Mouse (Mus musculus): ENCODE data around the gene Inip. TPM values are rescaled to one million over a fixed set of nuclear protein-coding genes. Genes with fewer than 3 reads are reported as not detected.
A peak's percentile ranks its signal among the peaks of the same experiment; 100 is the strongest.

The Inip gene
- polyA plus RNA-seq, 1 experiment from 2014 or later: 48.9 TPM

DNA sequence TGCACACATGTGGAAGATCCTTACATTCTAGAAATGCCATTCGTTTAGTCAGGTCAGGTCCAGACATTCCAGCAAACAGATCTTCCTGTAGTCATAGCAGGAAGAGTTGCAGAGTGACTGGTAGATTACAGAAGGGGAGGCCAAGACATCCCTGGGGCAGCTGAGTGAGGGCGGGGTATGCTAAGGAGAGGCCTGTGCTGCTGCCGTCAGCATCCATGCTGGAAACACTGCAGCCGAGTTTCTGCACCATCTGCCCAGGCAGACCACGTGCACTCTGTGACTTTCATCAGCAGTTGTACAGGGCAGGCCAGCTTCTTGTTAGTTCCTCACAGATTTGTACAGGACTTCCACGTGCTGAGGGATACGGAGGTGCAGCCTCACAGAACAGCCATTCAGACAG, 22.1 kb upstream of the Inip start:
- Histone ChIP-seq H3K9ac (replicated peaks) (no peak overlapping the region), H3K27ac (replicated peaks) (no peak overlapping the region), H3K27me3 (replicated peaks) (no peaks in the 10 kb centered on the region), H3K36me3 (no peaks in the 10 kb centered on the region), H3K9me3 (replicated peaks) (no peaks in the 10 kb centered on the region), H3K4me2 (no peak overlapping the region), H3K4me3 (replicated peaks) (no peak overlapping the region), H3K4me1 (peaks cover 20% of the 10 kb centered on the region)
- 63% methylated on average over 7 of the region's 7 CpGs for whole genome bisulfite sequencing
- no peak for ATAC-seq (ENCODE audit: low FRiP score)

DNA sequence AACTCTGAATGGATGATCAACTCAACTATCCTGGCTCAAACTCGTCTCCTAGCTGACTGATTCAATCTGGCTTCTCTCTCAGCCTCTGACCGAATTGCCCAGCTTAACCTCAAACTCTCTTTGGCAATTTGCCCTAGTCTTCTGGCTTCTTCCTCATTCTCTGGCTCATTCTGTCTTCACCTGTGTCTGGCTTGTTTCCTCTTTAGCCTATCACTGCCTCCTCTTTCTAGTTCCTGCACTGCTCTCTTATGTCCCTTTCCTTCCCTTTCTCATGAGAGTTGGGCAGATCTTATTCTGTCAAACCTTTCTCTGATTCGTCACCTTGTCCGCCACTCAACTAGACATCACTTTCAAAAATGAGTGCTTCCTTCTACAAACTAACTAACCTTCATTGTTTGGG, 20.7 kb upstream of the Inip start:
- no peaks in the 10 kb centered on the region for H3K27me3 ChIP-seq (replicated peaks)
- no peaks in the 10 kb centered on the region for H3K9me3 ChIP-seq (replicated peaks)
- H3K4me1 ChIP-seq: peaks cover 20% of the 10 kb centered on the region
- H3K4me3 ChIP-seq (replicated peaks): no peak overlapping the region
- ATAC-seq (ENCODE audit: low FRiP score): no peak
- no peak overlapping the region for H3K9ac ChIP-seq (replicated peaks)
- WGBS: 80% methylated on average over 4 of the region's 4 CpGs
- H3K4me2 ChIP-seq: no peak overlapping the region
- no peak overlapping the region for H3K27ac ChIP-seq (replicated peaks)
- H3K36me3 ChIP-seq: no peaks in the 10 kb centered on the region

DNA sequence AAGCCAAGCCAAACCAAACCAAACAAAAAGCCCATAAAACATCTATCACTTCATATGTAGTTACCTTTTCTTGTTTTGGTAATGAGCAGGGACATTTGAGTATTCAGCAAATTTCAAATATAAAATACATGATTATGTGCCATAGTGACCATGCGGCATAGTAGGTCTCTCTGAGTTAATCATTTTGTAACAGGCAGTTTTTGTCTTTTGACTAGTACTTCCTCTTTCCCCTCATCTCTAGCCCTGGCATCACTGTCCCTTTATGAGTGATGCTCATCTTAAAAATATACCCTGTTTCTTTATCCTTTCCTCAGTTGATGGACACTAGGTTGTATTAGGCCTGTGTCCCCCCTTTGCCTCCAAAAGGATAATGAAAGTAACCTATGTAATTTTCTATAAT, 20.1 kb upstream of the Inip start:
- ATAC-seq (ENCODE audit: low FRiP score): no peak
- H3K9me3 ChIP-seq (replicated peaks): no peaks in the 10 kb centered on the region
- no peaks in the 10 kb centered on the region for H3K36me3 ChIP-seq
- no peak overlapping the region for H3K4me2 ChIP-seq
- H3K27ac ChIP-seq (replicated peaks): no peak overlapping the region
- H3K4me3 ChIP-seq (replicated peaks): no peak overlapping the region
- H3K4me1 ChIP-seq: peaks cover 20% of the 10 kb centered on the region
- WGBS: 97% methylated on average over 1 of the region's 1 CpGs
- no peak overlapping the region for H3K9ac ChIP-seq (replicated peaks)
- no peaks in the 10 kb centered on the region for H3K27me3 ChIP-seq (replicated peaks)

DNA sequence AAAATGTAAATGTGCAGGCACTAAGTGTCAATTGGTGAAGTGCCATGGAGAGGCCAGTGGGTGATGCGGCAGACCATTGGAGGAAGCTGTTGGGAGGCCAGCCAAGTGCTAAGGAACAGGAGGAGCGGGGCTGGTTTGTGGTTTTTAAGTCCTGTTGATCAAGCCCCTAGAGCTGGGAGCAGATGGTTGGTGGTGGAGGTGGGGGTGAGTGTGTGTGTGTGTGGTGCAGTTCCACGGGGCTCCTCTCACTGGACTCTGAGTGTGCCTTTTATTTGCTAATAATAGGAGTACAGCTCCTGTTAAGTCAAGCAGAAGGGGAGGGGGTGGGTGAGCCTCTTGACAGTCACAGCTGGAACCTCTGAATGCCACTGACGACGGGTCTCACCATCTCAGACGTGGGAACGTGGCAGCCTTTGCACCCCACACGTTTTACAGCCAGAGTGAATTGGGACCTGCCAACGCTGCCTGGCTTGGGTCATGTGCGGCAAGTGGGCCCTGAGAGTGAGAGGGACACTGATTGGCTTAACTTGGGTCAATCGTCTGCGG, 18.2 kb upstream of the Inip start:
- H3K9ac ChIP-seq (replicated peaks): no peak overlapping the region
- no peaks in the 10 kb centered on the region for H3K27me3 ChIP-seq (replicated peaks)
- peaks cover 25% of the 10 kb centered on the region for H3K4me1 ChIP-seq
- WGBS: 10% methylated on average over 12 of the region's 12 CpGs
- no peaks in the 10 kb centered on the region for H3K9me3 ChIP-seq (replicated peaks)
- H3K4me3 ChIP-seq (replicated peaks): no peak overlapping the region
- ATAC-seq (ENCODE audit: low FRiP score): peak; percentile 83
- peak overlapping the region; percentile 54 for H3K27ac ChIP-seq (replicated peaks)
- H3K4me2 ChIP-seq: peak overlapping the region; percentile 9; the same call in 1 of the 2 replicates
- H3K36me3 ChIP-seq: no peaks in the 10 kb centered on the region

DNA sequence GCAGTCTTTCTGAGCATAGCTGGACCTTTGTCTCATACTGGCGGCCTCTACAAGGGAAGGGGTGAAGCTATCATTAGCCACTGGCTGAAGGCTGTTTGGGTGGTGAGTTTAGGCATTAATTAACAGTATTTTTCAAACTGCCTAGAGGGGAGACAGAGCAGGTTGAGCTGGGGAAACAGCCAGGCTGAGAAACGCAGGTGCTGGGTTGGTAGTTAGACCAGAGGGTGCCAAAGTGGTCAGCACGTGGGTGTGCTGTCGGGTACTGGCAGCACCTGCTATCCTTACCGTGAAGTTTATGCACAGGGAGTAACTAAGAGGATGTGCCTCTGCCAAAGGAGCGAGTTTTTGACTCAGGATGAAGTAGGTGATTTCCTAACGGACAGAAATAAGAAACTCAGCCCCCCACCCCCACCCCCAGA, 17.7 kb upstream of the Inip start:
- Histone ChIP-seq H3K4me1 (peaks cover 25% of the 10 kb centered on the region), H3K4me2 (peak overlapping the region; percentile 9; the same call in 1 of the 2 replicates), H3K9me3 (replicated peaks) (no peaks in the 10 kb centered on the region), H3K4me3 (replicated peaks) (no peak overlapping the region), H3K27ac (replicated peaks) (peak overlapping the region; percentile 54), H3K36me3 (no peaks in the 10 kb centered on the region), H3K27me3 (replicated peaks) (no peaks in the 10 kb centered on the region), H3K9ac (replicated peaks) (no peak overlapping the region)
- ATAC-seq (ENCODE audit: low FRiP score): peak; percentile 28; the same call in 1 of the 2 replicates
- WGBS: 26% methylated on average over 7 of the region's 7 CpGs

DNA sequence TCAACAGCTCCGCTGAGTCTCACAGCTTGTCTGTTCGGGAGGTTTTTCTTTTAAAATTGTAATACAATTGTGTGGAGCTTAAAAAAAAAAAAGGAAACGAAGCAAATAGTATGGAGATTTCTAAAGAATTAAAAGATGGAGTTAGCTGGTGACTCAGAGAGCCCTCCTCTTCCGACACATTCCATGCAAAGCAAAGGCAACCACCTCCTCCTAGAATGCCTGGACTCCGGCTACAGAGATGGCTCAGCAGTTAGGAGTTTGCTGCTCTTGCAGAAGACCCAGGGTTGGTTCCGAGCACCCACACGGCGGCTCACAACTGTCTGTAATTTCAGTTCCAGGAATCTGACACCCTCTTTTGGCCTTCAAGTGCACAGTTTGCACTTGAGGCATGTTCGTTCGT, 17.1 kb upstream of the Inip start:
- no peak overlapping the region for H3K9ac ChIP-seq (replicated peaks)
- H3K4me3 ChIP-seq (replicated peaks): no peak overlapping the region
- H3K4me2 ChIP-seq: no peak overlapping the region; the same call in 1 of the 2 replicates
- peaks cover 23% of the 10 kb centered on the region for H3K4me1 ChIP-seq
- no peaks in the 10 kb centered on the region for H3K9me3 ChIP-seq (replicated peaks)
- no peak for ATAC-seq (ENCODE audit: low FRiP score)
- peak overlapping the region; percentile 54 for H3K27ac ChIP-seq (replicated peaks)
- 77% methylated on average over 10 of the region's 10 CpGs for WGBS
- no peaks in the 10 kb centered on the region for H3K27me3 ChIP-seq (replicated peaks)
- no peaks in the 10 kb centered on the region for H3K36me3 ChIP-seq

DNA sequence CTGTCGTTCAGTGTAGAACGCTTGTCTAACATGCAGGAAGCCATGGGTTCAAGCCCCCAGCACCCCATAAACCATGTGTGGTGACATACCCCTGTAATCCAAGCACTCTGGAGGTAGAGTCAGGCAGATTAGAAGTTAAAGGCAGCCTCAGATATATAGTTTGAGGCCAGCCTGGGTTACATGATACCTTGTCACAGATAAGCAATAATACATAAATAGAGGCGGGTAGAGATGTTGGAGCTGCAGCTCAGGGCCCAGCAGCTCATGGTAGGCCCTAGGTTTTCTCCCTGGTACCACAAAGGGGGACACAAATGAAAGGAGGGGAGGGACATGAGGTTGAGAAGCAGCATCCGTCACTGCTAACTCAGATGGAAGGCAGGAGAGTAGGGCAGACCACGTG, 16.4 kb upstream of the Inip start:
- Histone ChIP-seq H3K4me2 (no peak overlapping the region), H3K4me3 (replicated peaks) (no peak overlapping the region), H3K4me1 (peaks cover 19% of the 10 kb centered on the region), H3K27ac (replicated peaks) (no peak overlapping the region), H3K27me3 (replicated peaks) (no peaks in the 10 kb centered on the region), H3K9ac (replicated peaks) (no peak overlapping the region), H3K9me3 (replicated peaks) (no peaks in the 10 kb centered on the region), H3K36me3 (no peaks in the 10 kb centered on the region)
- no peak for ATAC-seq (ENCODE audit: low FRiP score)
- 82% methylated on average over 5 of the region's 5 CpGs for WGBS

DNA sequence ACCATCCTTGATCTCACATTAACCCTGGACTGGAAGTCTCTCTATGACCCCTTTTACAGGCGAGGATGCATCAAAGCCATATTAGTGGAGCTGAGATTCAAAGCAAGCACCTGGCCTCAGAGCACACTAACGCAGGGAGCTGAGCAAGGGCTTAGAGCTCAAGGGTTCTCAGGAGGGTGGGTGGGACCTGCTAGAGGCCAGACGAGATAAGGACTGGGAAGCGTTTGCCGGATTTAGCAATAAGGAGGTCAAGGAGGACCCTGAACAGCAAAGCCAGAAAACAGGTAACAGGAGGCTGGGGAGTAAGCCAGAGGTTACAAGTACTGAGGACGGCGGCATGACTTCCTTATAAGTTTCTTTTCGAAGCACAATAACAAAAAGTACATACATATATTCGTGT, 15.1 kb upstream of the Inip start:
- H3K9ac ChIP-seq (replicated peaks): no peak overlapping the region
- no peak overlapping the region for H3K4me2 ChIP-seq
- H3K36me3 ChIP-seq: no peaks in the 10 kb centered on the region
- no peaks in the 10 kb centered on the region for H3K27me3 ChIP-seq (replicated peaks)
- no peaks in the 10 kb centered on the region for H3K9me3 ChIP-seq (replicated peaks)
- no peak for ATAC-seq (ENCODE audit: low FRiP score)
- 87% methylated on average over 9 of the region's 9 CpGs for WGBS
- H3K4me3 ChIP-seq (replicated peaks): no peak overlapping the region
- H3K4me1 ChIP-seq: peaks cover 19% of the 10 kb centered on the region
- no peak overlapping the region for H3K27ac ChIP-seq (replicated peaks)

DNA sequence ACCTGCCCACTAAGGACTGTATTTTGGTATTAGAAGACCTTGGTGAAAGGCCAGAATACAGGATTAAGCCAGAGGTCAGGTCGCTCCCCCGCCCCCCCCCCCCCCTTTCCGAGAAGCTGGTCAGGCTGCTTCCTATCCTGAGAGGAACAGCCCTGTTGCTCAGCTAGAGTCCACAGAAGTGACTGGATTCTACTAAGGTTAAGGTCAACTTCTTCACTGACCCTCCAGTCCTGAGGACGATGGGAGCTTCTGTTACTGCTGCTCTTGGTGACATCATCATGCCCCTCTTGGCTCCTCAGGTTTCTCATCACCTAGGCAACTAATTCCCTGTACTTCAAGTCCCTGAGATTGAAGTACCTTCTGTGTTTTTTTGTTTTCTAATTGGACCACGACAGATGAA, 14.6 kb upstream of the Inip start:
- Histone ChIP-seq H3K4me2 (no peak overlapping the region), H3K27me3 (replicated peaks) (no peaks in the 10 kb centered on the region), H3K9ac (replicated peaks) (no peak overlapping the region), H3K4me1 (peaks cover 19% of the 10 kb centered on the region), H3K36me3 (no peaks in the 10 kb centered on the region), H3K4me3 (replicated peaks) (no peak overlapping the region), H3K9me3 (replicated peaks) (no peaks in the 10 kb centered on the region), H3K27ac (replicated peaks) (no peak overlapping the region)
- ATAC-seq (ENCODE audit: low FRiP score): no peak
- WGBS: 74% methylated on average over 5 of the region's 5 CpGs

DNA sequence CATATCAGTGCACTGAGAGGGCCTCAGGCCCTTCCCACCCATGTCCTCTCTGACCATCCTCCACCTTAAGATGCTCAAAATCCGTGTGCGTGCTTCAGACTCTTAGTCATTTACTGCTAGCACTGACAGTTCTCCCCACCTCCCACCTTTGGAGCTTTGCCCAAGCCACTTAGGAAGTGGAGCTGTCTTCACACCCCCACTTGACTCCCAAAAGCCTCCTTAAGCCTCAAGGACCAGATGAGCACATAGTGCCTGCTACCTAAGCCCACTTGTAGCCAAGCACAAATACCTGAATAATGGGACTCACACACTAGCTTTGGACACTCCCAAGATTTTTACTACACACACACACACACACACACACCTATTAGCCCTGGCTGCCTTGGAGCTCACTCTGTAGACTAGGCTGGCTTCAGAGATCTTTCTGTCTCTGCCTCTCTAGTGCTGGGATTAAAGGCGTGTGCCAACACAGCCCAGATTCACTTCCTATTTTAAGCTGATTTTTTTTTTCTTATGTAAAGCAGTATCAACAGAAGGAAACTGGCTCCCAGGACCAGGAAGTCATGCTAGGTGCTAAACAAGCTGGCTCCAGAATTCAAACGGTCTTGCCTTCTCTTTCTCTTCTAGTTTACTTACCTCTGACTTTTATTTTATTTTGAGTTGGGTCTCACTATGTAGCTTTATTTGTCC, 13.9 kb upstream of the Inip start:
- ATAC-seq (ENCODE audit: low FRiP score): no peak
- Histone ChIP-seq H3K27me3 (replicated peaks) (no peaks in the 10 kb centered on the region), H3K36me3 (no peaks in the 10 kb centered on the region), H3K4me2 (no peak overlapping the region), H3K4me3 (replicated peaks) (no peak overlapping the region), H3K9ac (replicated peaks) (no peak overlapping the region), H3K27ac (replicated peaks) (no peak overlapping the region), H3K4me1 (peaks cover 19% of the 10 kb centered on the region), H3K9me3 (replicated peaks) (no peaks in the 10 kb centered on the region)
- WGBS: 89% methylated on average over 4 of the region's 4 CpGs

DNA sequence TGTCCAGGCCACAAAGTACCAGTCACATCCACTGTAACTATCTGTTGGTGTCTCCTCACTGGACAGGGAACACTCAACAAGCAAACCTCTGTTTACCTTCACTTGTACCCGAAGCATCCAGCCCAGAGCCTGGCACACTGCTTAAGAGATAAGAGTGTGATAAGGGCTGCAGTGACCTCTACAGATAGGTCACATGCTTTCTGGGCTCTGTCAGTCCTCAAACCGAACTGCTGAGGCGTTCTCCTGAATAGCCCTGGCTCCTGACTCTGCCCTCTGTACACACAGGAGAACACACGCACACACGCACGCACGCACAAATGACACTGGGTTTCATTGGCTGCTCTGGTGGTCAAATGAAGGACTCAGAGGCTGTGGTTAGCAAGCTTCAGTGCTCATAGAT, 12.7 kb upstream of the Inip start:
- H3K27me3 ChIP-seq (replicated peaks): no peaks in the 10 kb centered on the region
- peaks cover 11% of the 10 kb centered on the region for H3K4me1 ChIP-seq
- no peak for ATAC-seq (ENCODE audit: low FRiP score)
- 84% methylated on average over 7 of the region's 7 CpGs for WGBS
- no peaks in the 10 kb centered on the region for H3K36me3 ChIP-seq
- H3K9ac ChIP-seq (replicated peaks): no peak overlapping the region
- no peak overlapping the region for H3K4me3 ChIP-seq (replicated peaks)
- H3K9me3 ChIP-seq (replicated peaks): no peaks in the 10 kb centered on the region
- H3K27ac ChIP-seq (replicated peaks): no peak overlapping the region
- no peak overlapping the region for H3K4me2 ChIP-seq

DNA sequence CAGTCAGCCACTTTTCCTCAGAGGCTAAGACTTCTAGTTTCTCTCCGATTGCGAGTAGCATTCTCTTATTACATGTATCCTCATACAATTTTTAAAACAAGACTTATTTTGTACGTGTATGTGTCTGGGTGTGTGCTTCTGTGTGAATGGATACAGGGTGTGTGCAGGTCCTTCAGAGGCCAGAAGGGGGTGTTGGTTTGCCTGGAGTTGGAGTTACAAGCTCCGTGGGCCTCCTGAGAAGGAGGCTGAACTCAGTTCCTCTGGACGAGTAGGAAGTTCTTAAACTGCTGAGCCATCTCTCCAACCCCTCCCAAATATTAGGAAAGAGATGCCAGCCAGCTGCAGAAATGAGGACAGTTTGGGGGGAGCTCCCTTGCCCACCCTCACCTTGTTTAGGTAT, 7.0 kb upstream of the Inip start:
- H3K27me3 ChIP-seq (replicated peaks): no peaks in the 10 kb centered on the region
- no peak overlapping the region for H3K4me3 ChIP-seq (replicated peaks)
- no peak overlapping the region for H3K27ac ChIP-seq (replicated peaks)
- peaks cover 33% of the 10 kb centered on the region for H3K4me1 ChIP-seq
- H3K4me2 ChIP-seq: no peak overlapping the region
- H3K9me3 ChIP-seq (replicated peaks): no peaks in the 10 kb centered on the region
- no peak overlapping the region for H3K9ac ChIP-seq (replicated peaks)
- no peak for ATAC-seq (ENCODE audit: low FRiP score)
- no peaks in the 10 kb centered on the region for H3K36me3 ChIP-seq
- 65% methylated on average over 5 of the region's 5 CpGs for WGBS

Measured in neural tube, embryonic 15.5 days (tissue).